Mouse (Mus musculus): Measurements from ENCODE around the gene Gm6993. TPM values are rescaled to one million over a fixed set of nuclear protein-coding genes. Genes with fewer than 3 reads are reported as not detected.

Gene Gm6993
- polyA plus RNA-seq, 1 experiment from 2014 or later, result not detected

DNA sequence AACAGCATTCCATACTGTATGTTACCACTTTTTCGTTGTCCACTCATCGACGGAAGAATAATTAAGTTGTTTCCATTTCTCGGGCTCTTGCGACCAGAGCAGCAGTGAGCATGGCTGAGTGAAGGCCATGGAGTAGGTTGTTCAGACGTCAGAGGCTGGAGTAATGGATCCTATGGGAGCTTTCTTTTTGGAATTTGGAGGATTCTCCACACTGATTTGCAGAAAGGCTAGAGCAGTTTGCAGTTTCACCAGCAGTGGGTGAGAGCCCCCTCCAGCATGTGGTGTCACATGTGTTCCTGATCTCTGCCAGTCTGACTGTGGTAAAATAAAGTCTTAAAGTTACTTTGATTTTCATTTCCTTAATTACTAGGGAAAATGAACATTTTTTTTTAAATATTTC is 25.6 kb upstream of the Gm6993 start:
- H3K27ac ChIP-seq (ENCODE audit: low read depth, low read length), result no peak overlapping the region
- no peak overlapping the region for H3K4me2 ChIP-seq (ENCODE audit: low read depth, low read length)
- H3K4me3 ChIP-seq (ENCODE audit: low read depth, low read length), result no peak overlapping the region
- no peaks in the 10 kb centered on the region for H3K9me3 ChIP-seq (ENCODE audit: control insufficient read depth, low read length)
- H3K36me3 ChIP-seq (ENCODE audit: control insufficient read depth, insufficient read depth, low read length), result no peaks in the 10 kb centered on the region
- no peak for ATAC-seq (ENCODE audit: low read depth)
- H3K4me1 ChIP-seq (ENCODE audit: control insufficient read depth, insufficient read depth, low read length), result peaks cover 2% of the 10 kb centered on the region; the same call in 1 of the 2 replicates
- 64% methylated on average over 6 of the region's 6 CpGs for WGBS
- H3K27me3 ChIP-seq (ENCODE audit: control insufficient read depth, insufficient read depth, low read length), result no peaks in the 10 kb centered on the region
- no peak overlapping the region for H3K9ac ChIP-seq (replicated peaks; ENCODE audit: low read depth, low read length)

DNA sequence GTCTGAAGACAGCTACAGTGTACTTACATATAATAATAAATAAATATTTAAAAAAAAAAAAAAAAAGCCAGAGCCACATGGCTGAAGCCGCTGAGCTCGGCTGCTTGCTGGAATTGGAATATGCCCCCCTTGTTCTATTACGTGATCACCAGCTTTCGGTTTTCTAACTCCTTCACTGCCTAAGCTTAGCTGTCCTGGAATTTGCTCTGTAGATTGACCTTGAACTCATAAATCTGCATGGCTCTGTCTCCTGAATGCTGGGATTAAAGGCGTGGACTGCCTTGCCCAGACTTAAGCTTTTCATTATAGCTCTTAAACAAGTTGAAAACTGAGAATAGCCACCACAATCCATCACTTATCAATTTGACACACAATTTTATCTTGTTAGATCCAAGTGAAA is 23.3 kb upstream of the Gm6993 start:
- no peaks in the 10 kb centered on the region for H3K36me3 ChIP-seq (ENCODE audit: control insufficient read depth, insufficient read depth, low read length)
- H3K4me3 ChIP-seq (ENCODE audit: low read depth, low read length), result no peak overlapping the region
- ATAC-seq (ENCODE audit: low read depth), result no peak
- H3K4me2 ChIP-seq (ENCODE audit: low read depth, low read length), result no peak overlapping the region
- WGBS, result 66% methylated on average over 5 of the region's 5 CpGs
- no peaks in the 10 kb centered on the region for H3K9me3 ChIP-seq (ENCODE audit: control insufficient read depth, low read length)
- H3K9ac ChIP-seq (replicated peaks; ENCODE audit: low read depth, low read length), result no peak overlapping the region
- no peak overlapping the region for H3K27ac ChIP-seq (ENCODE audit: low read depth, low read length)
- H3K4me1 ChIP-seq (ENCODE audit: control insufficient read depth, insufficient read depth, low read length), result peaks cover 2% of the 10 kb centered on the region; the same call in 1 of the 2 replicates
- H3K27me3 ChIP-seq (ENCODE audit: control insufficient read depth, insufficient read depth, low read length), result no peaks in the 10 kb centered on the region

DNA sequence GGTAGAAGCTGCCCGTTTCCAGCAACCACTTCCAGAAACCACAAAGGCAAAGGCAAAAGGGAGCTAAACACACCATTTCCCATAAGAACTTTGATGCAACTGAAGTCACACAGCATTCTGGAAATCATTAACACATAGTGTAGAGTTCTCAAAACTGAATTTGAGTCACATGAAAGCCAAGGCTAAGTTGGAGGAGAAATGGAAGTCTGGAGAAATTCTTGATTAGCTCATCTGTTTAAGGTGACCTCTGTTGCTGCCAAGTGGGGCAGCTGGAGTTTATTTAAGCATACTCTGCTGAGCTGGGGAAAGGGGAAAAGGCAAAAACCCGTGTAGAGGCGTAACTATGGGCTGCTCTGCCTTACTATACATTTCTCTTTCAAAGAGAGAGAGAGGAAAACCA is 21.8 kb upstream of the Gm6993 start:
- Histone ChIP-seq H3K9me3 (ENCODE audit: control insufficient read depth, low read length) (no peaks in the 10 kb centered on the region), H3K9ac (replicated peaks; ENCODE audit: low read depth, low read length) (no peak overlapping the region), H3K27me3 (ENCODE audit: control insufficient read depth, insufficient read depth, low read length) (no peaks in the 10 kb centered on the region), H3K36me3 (ENCODE audit: control insufficient read depth, insufficient read depth, low read length) (no peaks in the 10 kb centered on the region), H3K4me2 (ENCODE audit: low read depth, low read length) (no peak overlapping the region), H3K4me3 (ENCODE audit: low read depth, low read length) (no peak overlapping the region), H3K27ac (ENCODE audit: low read depth, low read length) (no peak overlapping the region), H3K4me1 (ENCODE audit: control insufficient read depth, insufficient read depth, low read length) (no peaks in the 10 kb centered on the region; the same call in 1 of the 2 replicates)
- WGBS, result 76% methylated on average over 3 of the region's 3 CpGs
- ATAC-seq (ENCODE audit: low read depth), result no peak

DNA sequence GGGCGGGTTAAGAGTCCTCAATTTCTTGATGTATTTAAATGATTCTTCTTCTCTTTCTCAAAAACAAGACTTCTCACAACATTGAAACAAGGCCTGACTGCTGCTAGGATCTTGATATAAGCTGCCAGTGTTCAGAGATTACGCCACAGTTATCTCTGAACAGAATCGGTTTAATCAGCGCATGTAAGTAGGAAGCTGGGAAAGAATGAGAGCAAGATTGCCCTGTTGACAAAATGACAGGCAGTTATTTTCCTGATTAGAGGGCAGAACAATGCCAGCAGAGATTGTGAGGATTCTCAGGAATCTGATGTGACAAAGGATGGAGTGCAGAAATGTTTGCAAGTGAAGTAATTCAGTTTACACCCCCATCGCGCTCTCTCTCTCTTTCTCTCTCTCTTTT is 19.0 kb upstream of the Gm6993 start:
- Histone ChIP-seq H3K36me3 (ENCODE audit: control insufficient read depth, insufficient read depth, low read length) (no peaks in the 10 kb centered on the region), H3K4me2 (ENCODE audit: low read depth, low read length) (no peak overlapping the region), H3K27me3 (ENCODE audit: control insufficient read depth, insufficient read depth, low read length) (no peaks in the 10 kb centered on the region), H3K9ac (replicated peaks; ENCODE audit: low read depth, low read length) (no peak overlapping the region), H3K4me3 (ENCODE audit: low read depth, low read length) (no peak overlapping the region), H3K27ac (ENCODE audit: low read depth, low read length) (no peak overlapping the region), H3K4me1 (ENCODE audit: control insufficient read depth, insufficient read depth, low read length) (no peaks in the 10 kb centered on the region), H3K9me3 (ENCODE audit: control insufficient read depth, low read length) (no peaks in the 10 kb centered on the region)
- no peak for ATAC-seq (ENCODE audit: low read depth)
- 86% methylated on average over 6 of the region's 6 CpGs for WGBS

DNA sequence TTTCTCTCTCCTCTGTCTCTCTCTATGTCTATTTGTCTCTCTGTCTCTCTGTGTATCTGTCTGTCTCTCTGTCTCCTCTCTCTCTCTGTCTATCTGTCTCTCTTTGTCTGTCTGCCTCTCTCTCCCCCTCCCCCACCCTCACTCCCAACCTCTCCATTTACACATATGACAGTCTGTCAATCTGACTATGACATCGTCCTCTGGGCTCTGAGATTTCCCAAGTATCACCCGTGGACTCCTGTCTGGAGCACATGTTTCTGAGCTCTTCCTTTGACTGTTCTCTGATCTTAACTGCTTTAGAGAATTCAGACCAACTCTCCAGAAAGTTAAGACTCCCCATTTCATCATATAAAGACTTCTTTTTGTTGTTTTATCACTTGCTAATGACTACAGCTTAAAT is 18.3 kb upstream of the Gm6993 start:
- no peaks in the 10 kb centered on the region for H3K9me3 ChIP-seq (ENCODE audit: control insufficient read depth, low read length)
- no peak overlapping the region for H3K9ac ChIP-seq (replicated peaks; ENCODE audit: low read depth, low read length)
- WGBS, result 25% methylated on average over 2 of the region's 2 CpGs
- H3K27ac ChIP-seq (ENCODE audit: low read depth, low read length), result no peak overlapping the region
- H3K4me3 ChIP-seq (ENCODE audit: low read depth, low read length), result no peak overlapping the region
- ATAC-seq (ENCODE audit: low read depth), result no peak
- H3K4me1 ChIP-seq (ENCODE audit: control insufficient read depth, insufficient read depth, low read length), result no peaks in the 10 kb centered on the region
- H3K36me3 ChIP-seq (ENCODE audit: control insufficient read depth, insufficient read depth, low read length), result no peaks in the 10 kb centered on the region
- H3K4me2 ChIP-seq (ENCODE audit: low read depth, low read length), result no peak overlapping the region
- H3K27me3 ChIP-seq (ENCODE audit: control insufficient read depth, insufficient read depth, low read length), result no peaks in the 10 kb centered on the region

DNA sequence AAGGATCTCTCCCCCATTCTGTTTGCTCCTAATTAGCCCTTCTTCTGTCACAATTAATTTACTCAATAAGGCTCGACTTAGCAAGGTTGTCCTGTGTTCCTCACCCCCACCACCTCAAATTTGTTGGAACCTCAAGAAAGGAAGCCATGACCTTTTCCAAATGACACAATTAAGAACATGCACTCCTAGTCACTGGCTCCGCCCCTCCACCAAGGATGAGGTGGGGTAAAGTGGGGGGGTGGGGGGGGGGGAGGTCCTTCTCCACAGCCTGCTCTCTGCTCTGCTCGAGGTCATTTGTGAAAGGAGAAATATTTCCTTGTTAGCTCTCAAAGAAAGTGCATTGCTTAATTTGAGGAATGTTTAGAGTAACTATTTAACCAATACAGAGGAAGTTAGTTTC is 17.8 kb upstream of the Gm6993 start:
- Histone ChIP-seq H3K27ac (ENCODE audit: low read depth, low read length) (no peak overlapping the region), H3K4me1 (ENCODE audit: control insufficient read depth, insufficient read depth, low read length) (no peaks in the 10 kb centered on the region), H3K36me3 (ENCODE audit: control insufficient read depth, insufficient read depth, low read length) (no peaks in the 10 kb centered on the region), H3K4me2 (ENCODE audit: low read depth, low read length) (no peak overlapping the region), H3K9ac (replicated peaks; ENCODE audit: low read depth, low read length) (no peak overlapping the region), H3K4me3 (ENCODE audit: low read depth, low read length) (no peak overlapping the region), H3K9me3 (ENCODE audit: control insufficient read depth, low read length) (no peaks in the 10 kb centered on the region), H3K27me3 (ENCODE audit: control insufficient read depth, insufficient read depth, low read length) (no peaks in the 10 kb centered on the region)
- no peak for ATAC-seq (ENCODE audit: low read depth)
- WGBS, result 19% methylated on average over 3 of the region's 3 CpGs

DNA sequence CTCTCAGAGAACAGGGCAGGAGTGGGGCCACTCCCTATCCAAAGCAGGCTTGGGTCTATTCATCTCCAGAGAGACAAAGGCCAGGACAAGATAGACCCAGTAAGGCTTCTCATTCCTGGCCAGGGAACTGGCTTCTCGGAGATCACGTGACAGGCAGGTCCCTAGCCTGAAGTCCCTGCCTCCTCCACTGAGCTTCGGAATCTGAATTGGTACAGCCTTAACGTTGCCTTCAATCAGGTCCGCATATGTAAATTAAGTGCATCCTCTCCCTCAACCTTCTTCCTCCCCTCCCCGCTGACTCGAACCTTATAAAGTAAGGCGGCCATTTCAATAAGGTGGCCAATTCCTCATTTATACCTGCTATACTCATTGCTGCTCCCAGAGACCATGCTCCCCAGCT is 15.1 kb upstream of the Gm6993 start:
- H3K4me1 ChIP-seq (ENCODE audit: control insufficient read depth, insufficient read depth, low read length), result no peaks in the 10 kb centered on the region
- 24% methylated on average over 8 of the region's 8 CpGs for WGBS
- no peaks in the 10 kb centered on the region for H3K9me3 ChIP-seq (ENCODE audit: control insufficient read depth, low read length)
- H3K4me2 ChIP-seq (ENCODE audit: low read depth, low read length), result no peak overlapping the region
- H3K4me3 ChIP-seq (ENCODE audit: low read depth, low read length), result no peak overlapping the region
- H3K36me3 ChIP-seq (ENCODE audit: control insufficient read depth, insufficient read depth, low read length), result no peaks in the 10 kb centered on the region
- no peak overlapping the region for H3K27ac ChIP-seq (ENCODE audit: low read depth, low read length)
- H3K27me3 ChIP-seq (ENCODE audit: control insufficient read depth, insufficient read depth, low read length), result no peaks in the 10 kb centered on the region
- ATAC-seq (ENCODE audit: low read depth), result peak; percentile 44; the same call in 1 of the 2 replicates
- no peak overlapping the region for H3K9ac ChIP-seq (replicated peaks; ENCODE audit: low read depth, low read length)

DNA sequence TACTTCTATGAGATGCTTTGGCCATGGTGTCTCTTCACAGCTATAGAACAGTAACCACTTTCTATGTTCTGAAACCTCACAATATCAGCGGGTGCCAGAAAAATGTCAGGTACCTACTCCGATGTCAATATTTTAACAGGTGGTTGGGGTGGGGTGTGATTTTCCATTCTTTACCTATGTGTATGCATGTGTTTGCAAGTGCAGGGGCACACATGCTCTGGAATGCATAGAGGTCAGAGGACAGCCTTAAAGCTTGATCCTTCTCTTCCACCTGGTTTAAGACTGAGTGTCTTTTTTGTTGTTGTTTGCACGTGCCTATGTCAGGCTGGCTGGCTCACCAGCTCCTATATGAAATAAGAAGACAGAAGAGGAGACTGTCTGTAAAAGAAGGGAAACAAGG is 13.4 kb upstream of the Gm6993 start:
- H3K4me1 ChIP-seq (ENCODE audit: control insufficient read depth, insufficient read depth, low read length), result no peaks in the 10 kb centered on the region
- H3K27me3 ChIP-seq (ENCODE audit: control insufficient read depth, insufficient read depth, low read length), result no peaks in the 10 kb centered on the region
- ATAC-seq (ENCODE audit: low read depth), result no peak
- no peak overlapping the region for H3K4me3 ChIP-seq (ENCODE audit: low read depth, low read length)
- H3K4me2 ChIP-seq (ENCODE audit: low read depth, low read length), result no peak overlapping the region
- H3K27ac ChIP-seq (ENCODE audit: low read depth, low read length), result no peak overlapping the region
- WGBS, result 91% methylated on average over 3 of the region's 3 CpGs
- no peak overlapping the region for H3K9ac ChIP-seq (replicated peaks; ENCODE audit: low read depth, low read length)
- H3K9me3 ChIP-seq (ENCODE audit: control insufficient read depth, low read length), result no peaks in the 10 kb centered on the region
- no peaks in the 10 kb centered on the region for H3K36me3 ChIP-seq (ENCODE audit: control insufficient read depth, insufficient read depth, low read length)

DNA sequence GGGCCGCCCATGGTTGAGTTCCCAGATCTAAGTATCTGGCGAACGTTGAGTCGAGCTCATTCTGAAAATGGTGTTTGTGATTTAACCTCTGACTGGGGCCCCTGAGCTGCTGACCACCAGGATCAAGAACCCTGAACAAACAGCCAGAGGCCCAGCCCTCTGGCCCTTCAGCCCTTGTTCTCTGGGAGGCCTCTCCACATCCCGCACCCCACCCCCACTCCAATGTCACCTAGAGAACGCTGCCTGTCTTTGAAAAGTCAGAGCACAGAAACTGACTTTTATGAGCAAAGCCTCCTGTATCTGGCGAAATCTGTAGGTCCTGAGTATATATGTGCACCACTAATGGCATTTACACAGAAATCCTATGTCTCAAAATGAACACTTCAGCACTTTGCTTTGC is 11.7 kb upstream of the Gm6993 start:
- Histone ChIP-seq H3K4me3 (ENCODE audit: low read depth, low read length) (no peak overlapping the region), H3K4me1 (ENCODE audit: control insufficient read depth, insufficient read depth, low read length) (no peaks in the 10 kb centered on the region), H3K4me2 (ENCODE audit: low read depth, low read length) (no peak overlapping the region), H3K27ac (ENCODE audit: low read depth, low read length) (no peak overlapping the region), H3K9ac (replicated peaks; ENCODE audit: low read depth, low read length) (no peak overlapping the region), H3K9me3 (ENCODE audit: control insufficient read depth, low read length) (no peaks in the 10 kb centered on the region), H3K27me3 (ENCODE audit: control insufficient read depth, insufficient read depth, low read length) (no peaks in the 10 kb centered on the region), H3K36me3 (ENCODE audit: control insufficient read depth, insufficient read depth, low read length) (no peaks in the 10 kb centered on the region)
- 59% methylated on average over 7 of the region's 7 CpGs for WGBS
- no peak for ATAC-seq (ENCODE audit: low read depth)

DNA sequence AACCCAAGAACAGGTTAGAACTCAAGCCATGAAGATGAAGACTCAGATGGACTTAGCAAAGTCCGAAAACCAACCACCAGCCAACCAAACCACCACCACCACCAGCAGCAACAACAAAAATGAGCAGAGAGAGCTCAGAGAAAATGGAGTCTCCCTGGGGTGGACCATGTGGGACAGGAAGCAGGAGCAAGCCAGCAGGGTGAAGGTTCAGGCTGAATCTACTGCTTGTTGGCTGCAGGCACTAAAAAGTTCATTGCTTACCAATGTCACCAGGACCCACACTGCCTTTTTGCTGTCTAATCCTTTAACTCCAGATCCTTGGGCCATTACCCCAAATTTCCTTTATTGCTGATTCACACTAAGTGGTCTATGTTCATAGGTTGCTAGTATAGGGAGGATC is 7.9 kb upstream of the Gm6993 start:
- Histone ChIP-seq H3K9ac (replicated peaks; ENCODE audit: low read depth, low read length) (no peak overlapping the region), H3K4me1 (ENCODE audit: control insufficient read depth, insufficient read depth, low read length) (no peaks in the 10 kb centered on the region), H3K4me3 (ENCODE audit: low read depth, low read length) (no peak overlapping the region), H3K9me3 (ENCODE audit: control insufficient read depth, low read length) (no peaks in the 10 kb centered on the region), H3K36me3 (ENCODE audit: control insufficient read depth, insufficient read depth, low read length) (no peaks in the 10 kb centered on the region), H3K4me2 (ENCODE audit: low read depth, low read length) (no peak overlapping the region), H3K27ac (ENCODE audit: low read depth, low read length) (no peak overlapping the region), H3K27me3 (ENCODE audit: control insufficient read depth, insufficient read depth, low read length) (no peaks in the 10 kb centered on the region)
- no peak for ATAC-seq (ENCODE audit: low read depth)
- 100% methylated on average over 1 of the region's 1 CpGs for WGBS
